Mouse (Mus musculus): ENCODE data around the gene Olfr1366. TPM values are rescaled to one million over a fixed set of nuclear protein-coding genes. Genes with fewer than 3 reads are reported as not detected.
"Not testable (repeated sequence)": the region's sequence is repeated elsewhere in the genome, so short reads cannot be mapped to it uniquely, and the experiment has no call there.

Olfr1366 gene
- not detected for total RNA-seq (2021)
- long read RNA-seq, experiment 1 = 0 reads
- long read RNA-seq, experiment 2 = 0 reads

GRCm38 (mm10) chr13:21542708-21543107 is at the start of gene Olfr1366:
TSS of gene Olfr1366 (minus strand) at chr13:21542808.
- DNase-seq = no peak

- no peak for DNase-seq
Measured at GRCm38 (mm10) chr13:21591618-21592017, 49.0 kb upstream of the Olfr1366 start.

- DNase-seq = no peak
Measured at GRCm38 (mm10) chr13:21581659-21582058, 39.1 kb upstream of the Olfr1366 start, which contains the start of gene Olfr1364. TSS of gene Olfr1364 (minus strand) at chr13:21581759.

- no peak for DNase-seq
Measured at GRCm38 (mm10) chr13:21559793-21560192, 17.2 kb upstream of the Olfr1366 start, which contains the start of gene Olfr1535. TSS of gene Olfr1535 (minus strand) at chr13:21559893.

- DNase-seq = no peak
Measured at GRCm38 (mm10) chr13:21550416-21551110, 8.0 kb upstream of the Olfr1366 start.

- no peak for DNase-seq
Measured at GRCm38 (mm10) chr13:21549487-21549886, 6.9 kb upstream of the Olfr1366 start.

GRCm38 (mm10) chr13:21530781-21531201 is 11.8 kb downstream of the Olfr1366 start, which contains the start of gene Zkscan8:
TSS of gene Zkscan8 (minus strand) at chr13:21531120.
- peak; percentile 76 for DNase-seq

- no peak for DNase-seq
Measured at GRCm38 (mm10) chr13:21530136-21530535, 12.5 kb downstream of the Olfr1366 start.

- peak; percentile 77 for DNase-seq
Measured at GRCm38 (mm10) chr13:21506221-21506649, 36.4 kb downstream of the Olfr1366 start.

- DNase-seq = no peak
Measured at GRCm38 (mm10) chr13:21502296-21502695, 40.3 kb downstream of the Olfr1366 start.

GRCm38 (mm10) chr13:21501182-21501581 is 41.4 kb downstream of the Olfr1366 start, which contains the start of gene Gm11273:
TSS of gene Gm11273 (minus strand) at chr13:21501418.
- DNase-seq = not testable (repeated sequence)

- DNase-seq = no peak
Measured at GRCm38 (mm10) chr13:21495080-21495479, 47.5 kb downstream of the Olfr1366 start, which contains the start of gene AK157302. TSS of gene AK157302 (plus strand) at chr13:21495223.

- DNase-seq = no peak
Measured at GRCm38 (mm10) chr13:21492847-21493246, 49.8 kb downstream of the Olfr1366 start.

GRCm38 (mm10) chr13:21486881-21487280 is 55.7 kb downstream of the Olfr1366 start:
- no peak for DNase-seq

Other genes starting within 250 kb of the Olfr1366 start
- not detected for gene Gpx6, start 230.7 kb downstream of the Olfr1366 start, total RNA-seq (2021)
- not detected for gene Olfr1367, start 195.9 kb downstream of the Olfr1366 start, total RNA-seq (2021)
- 1 to 10 TPM; 6.2 to 6.3 TPM for gene Zscan12, start 180.0 kb downstream of the Olfr1366 start, total RNA-seq (2021)
- 10 to 100 TPM; 16.6 to 22.1 TPM for gene Zkscan3, start 140.1 kb downstream of the Olfr1366 start, total RNA-seq (2021)
- under 1 TPM; 0.16 to 0.50 TPM for gene Pgbd1, start 101.8 kb downstream of the Olfr1366 start, total RNA-seq (2021)
- gene Zscan26, start 89.1 kb downstream of the Olfr1366 start, total RNA-seq (2021) = 10 to 100 TPM; 10.9 to 15.4 TPM
- under 1 TPM; 0.38 to 0.52 TPM for gene Nkapl, start 74.3 kb downstream of the Olfr1366 start, total RNA-seq (2021)
- 1 to 10 TPM; 1.2 to 1.6 TPM for gene Zkscan4, start 63.9 kb downstream of the Olfr1366 start, total RNA-seq (2021)
- gene Gm10065, start 63.4 kb downstream of the Olfr1366 start, total RNA-seq (2021) = not detected
- gene AK157302, start 47.6 kb downstream of the Olfr1366 start, total RNA-seq (2021) = 10 to 100 TPM; 11.5 to 12.4 TPM
- 100 to 1,000 TPM; 118 to 122 TPM for gene Gm11273, start 41.4 kb downstream of the Olfr1366 start, total RNA-seq (2021)
- gene Zkscan8, start 11.7 kb downstream of the Olfr1366 start, total RNA-seq (2021) = 10 to 100 TPM in 1 of 2 experiments, 1 to 10 TPM in 1; 8.0 to 11.4 TPM
- not detected for gene Olfr1535, start 17.1 kb upstream of the Olfr1366 start, total RNA-seq (2021)
- gene Olfr1364, start 39.0 kb upstream of the Olfr1366 start, total RNA-seq (2021) = not detected
- gene Olfr1362, start 71.2 kb upstream of the Olfr1366 start, total RNA-seq (2021) = not detected
- gene Olfr11, start 99.7 kb upstream of the Olfr1366 start, total RNA-seq (2021) = not detected
- not detected for gene Olfr1361, start 120.6 kb upstream of the Olfr1366 start, total RNA-seq (2021)
- gene Olfr1360, start 134.6 kb upstream of the Olfr1366 start, total RNA-seq (2021) = not detected
- not detected for gene Olfr1359, start 155.3 kb upstream of the Olfr1366 start, total RNA-seq (2021)
- 100 to 1,000 TPM; 184 to 186 TPM for gene Hist1h2bl, start 173.3 kb upstream of the Olfr1366 start, total RNA-seq (2021)
- gene Hist1h2ai, start 173.6 kb upstream of the Olfr1366 start, total RNA-seq (2021) = 100 to 1,000 TPM; 125 TPM
- gene Hist1h3h, start 174.9 kb upstream of the Olfr1366 start, total RNA-seq (2021) = 100 to 1,000 TPM; 240 to 265 TPM
- gene Hist1h2bm, start 179.2 kb upstream of the Olfr1366 start, total RNA-seq (2021) = 10 to 100 TPM; 50.7 to 68.7 TPM
- gene Hist1h4j, start 192.3 kb upstream of the Olfr1366 start, total RNA-seq (2021) = 10 to 100 TPM; 32.2 to 32.7 TPM
- gene Hist1h4k, start 207.7 kb upstream of the Olfr1366 start, total RNA-seq (2021) = 100 to 1,000 TPM; 439 to 508 TPM
- gene Hist1h2ak, start 211.0 kb upstream of the Olfr1366 start, total RNA-seq (2021) = 10 to 100 TPM; 71.7 to 78.9 TPM
- gene Hist1h2bn, start 211.3 kb upstream of the Olfr1366 start, total RNA-seq (2021) = 100 to 1,000 TPM in 1 of 2 experiments, 10 to 100 TPM in 1; 94.7 to 110 TPM
- gene Hist1h1b, start 237.8 kb upstream of the Olfr1366 start, total RNA-seq (2021) = 100 to 1,000 TPM; 122 to 129 TPM
- gene Hist1h3i, start 240.6 kb upstream of the Olfr1366 start, total RNA-seq (2021) = 100 to 1,000 TPM; 199 to 235 TPM
- 10 to 100 TPM; 37.8 to 38.8 TPM for gene Hist1h2an, start 244.4 kb upstream of the Olfr1366 start, total RNA-seq (2021)
- 10 to 100 TPM; 78.8 to 79.4 TPM for gene Hist1h2bp, start 244.7 kb upstream of the Olfr1366 start, total RNA-seq (2021)